Mouse (Mus musculus): ENCODE measurements at regions not wholly inside any gene's neighbourhood (a gene's known extent, or its start where the extent isn't known, plus 50 kb on each side); places are given as distances from the start of the nearest gene placed in this dataset.

GRCm38 (mm10) chr9:30235791-30236190, 191.1 kb upstream of the Snx19 start:
- no peak for DNase-seq
- Histone ChIP-seq H3K4me1 (ENCODE audit: control insufficient read depth, insufficient read depth, low read length) (no peaks in the 10 kb centered on the region), H3K27me3 (replicated peaks; ENCODE audit: control insufficient read depth, insufficient read depth, low read length) (no peaks in the 10 kb centered on the region), H3K4me3 (ENCODE audit: insufficient read depth, low read depth, low read length) (no peak overlapping the region), H3K36me3 (ENCODE audit: control insufficient read depth, insufficient read depth, low read length) (no peaks in the 10 kb centered on the region), H3K27ac (ENCODE audit: insufficient read depth, low read depth, low read length) (no peak overlapping the region)
- 62% methylated on average over 3 of the region's 3 CpGs for WGBS
- TF ChIP-seq CTCF (conservative IDR thresholded peaks at IDR 0.05; ENCODE audit: insufficient read depth, insufficient read length, low read depth, low read length), result no peak
- no peak for TF ChIP-seq POLR2A (IDR thresholded peaks at IDR 0.05; ENCODE audit: low read depth, low read length)

- no peak for DNase-seq
- Histone ChIP-seq H3K4me3 (ENCODE audit: insufficient read depth, low read depth, low read length) (no peak overlapping the region), H3K36me3 (ENCODE audit: control insufficient read depth, insufficient read depth, low read length) (no peaks in the 10 kb centered on the region), H3K27me3 (replicated peaks; ENCODE audit: control insufficient read depth, insufficient read depth, low read length) (no peaks in the 10 kb centered on the region), H3K4me1 (ENCODE audit: control insufficient read depth, insufficient read depth, low read length) (no peaks in the 10 kb centered on the region), H3K27ac (ENCODE audit: insufficient read depth, low read depth, low read length) (no peak overlapping the region)
- TF ChIP-seq CTCF (conservative IDR thresholded peaks at IDR 0.05; ENCODE audit: insufficient read depth, insufficient read length, low read depth, low read length), result no peak
- TF ChIP-seq POLR2A (IDR thresholded peaks at IDR 0.05; ENCODE audit: low read depth, low read length), result no peak
- WGBS, result 71% methylated on average over 5 of the region's 5 CpGs
Measured at GRCm38 (mm10) chr9:30242107-30242506, 184.8 kb upstream of the Snx19 start.

- no peaks in the 10 kb centered on the region for H3K36me3 ChIP-seq (ENCODE audit: control insufficient read depth, insufficient read depth, low read length)
- H3K27me3 ChIP-seq (replicated peaks; ENCODE audit: control insufficient read depth, insufficient read depth, low read length), result no peaks in the 10 kb centered on the region
- DNase-seq, result peak; percentile 49
- H3K27ac ChIP-seq (ENCODE audit: insufficient read depth, low read depth, low read length), result no peak overlapping the region
- WGBS, result 16% methylated on average over 11 of the region's 11 CpGs
- TF ChIP-seq POLR2A (IDR thresholded peaks at IDR 0.05; ENCODE audit: low read depth, low read length) (no peak), CTCF (conservative IDR thresholded peaks at IDR 0.05; ENCODE audit: insufficient read depth, insufficient read length, low read depth, low read length) (peak; percentile 74)
- no peaks in the 10 kb centered on the region for H3K4me1 ChIP-seq (ENCODE audit: control insufficient read depth, insufficient read depth, low read length)
- no peak overlapping the region for H3K4me3 ChIP-seq (ENCODE audit: insufficient read depth, low read depth, low read length)
Measured at GRCm38 (mm10) chr9:30264533-30265168, 162.3 kb upstream of the Snx19 start.

- Histone ChIP-seq H3K4me3 (ENCODE audit: insufficient read depth, low read depth, low read length) (no peak overlapping the region), H3K4me1 (ENCODE audit: control insufficient read depth, insufficient read depth, low read length) (no peaks in the 10 kb centered on the region), H3K36me3 (ENCODE audit: control insufficient read depth, insufficient read depth, low read length) (no peaks in the 10 kb centered on the region), H3K27me3 (replicated peaks; ENCODE audit: control insufficient read depth, insufficient read depth, low read length) (no peaks in the 10 kb centered on the region; the same call in 1 of the 2 replicates), H3K27ac (ENCODE audit: insufficient read depth, low read depth, low read length) (no peak overlapping the region)
- DNase-seq, result no peak
- TF ChIP-seq CTCF (conservative IDR thresholded peaks at IDR 0.05; ENCODE audit: insufficient read depth, insufficient read length, low read depth, low read length) (no peak), POLR2A (IDR thresholded peaks at IDR 0.05; ENCODE audit: low read depth, low read length) (no peak)
- WGBS, result 22% methylated on average over 5 of the region's 5 CpGs
Measured at GRCm38 (mm10) chr9:30271081-30271480, 155.8 kb upstream of the Snx19 start.

- WGBS, result 36% methylated on average over 4 of the region's 4 CpGs
Measured at GRCm38 (mm10) chr9:30273836-30274235, 153.1 kb upstream of the Snx19 start.

GRCm38 (mm10) chr9:30278231-30278630, 148.7 kb upstream of the Snx19 start:
- Histone ChIP-seq H3K4me3 (ENCODE audit: insufficient read depth, low read depth, low read length) (no peak overlapping the region), H3K4me1 (ENCODE audit: control insufficient read depth, insufficient read depth, low read length) (no peaks in the 10 kb centered on the region), H3K36me3 (ENCODE audit: control insufficient read depth, insufficient read depth, low read length) (no peaks in the 10 kb centered on the region), H3K27me3 (replicated peaks; ENCODE audit: control insufficient read depth, insufficient read depth, low read length) (no peaks in the 10 kb centered on the region), H3K27ac (ENCODE audit: insufficient read depth, low read depth, low read length) (no peak overlapping the region)
- TF ChIP-seq POLR2A (IDR thresholded peaks at IDR 0.05; ENCODE audit: low read depth, low read length) (no peak), CTCF (conservative IDR thresholded peaks at IDR 0.05; ENCODE audit: insufficient read depth, insufficient read length, low read depth, low read length) (no peak)
- DNase-seq, result no peak
- 76% methylated on average over 1 of the region's 1 CpGs for WGBS

More at GRCm38 (mm10) chr9:30273836-30274235, 153.1 kb upstream of the Snx19 start:
- no peaks in the 10 kb centered on the region for H3K4me1 ChIP-seq (ENCODE audit: control insufficient read depth, insufficient read depth, low read length)
- no peak overlapping the region for H3K4me3 ChIP-seq (ENCODE audit: insufficient read depth, low read depth, low read length)
- no peak for DNase-seq
- no peaks in the 10 kb centered on the region; the same call in 1 of the 2 replicates for H3K27me3 ChIP-seq (replicated peaks; ENCODE audit: control insufficient read depth, insufficient read depth, low read length)
- no peak overlapping the region for H3K27ac ChIP-seq (ENCODE audit: insufficient read depth, low read depth, low read length)
- no peaks in the 10 kb centered on the region for H3K36me3 ChIP-seq (ENCODE audit: control insufficient read depth, insufficient read depth, low read length)
- TF ChIP-seq CTCF (conservative IDR thresholded peaks at IDR 0.05; ENCODE audit: insufficient read depth, insufficient read length, low read depth, low read length), result no peak
- no peak for TF ChIP-seq POLR2A (IDR thresholded peaks at IDR 0.05; ENCODE audit: low read depth, low read length)

GRCm38 (mm10) chr9:30283080-30283770, 143.7 kb upstream of the Snx19 start:
- Histone ChIP-seq H3K4me3 (ENCODE audit: insufficient read depth, low read depth, low read length) (no peak overlapping the region), H3K27ac (ENCODE audit: insufficient read depth, low read depth, low read length) (no peak overlapping the region), H3K36me3 (ENCODE audit: control insufficient read depth, insufficient read depth, low read length) (no peaks in the 10 kb centered on the region), H3K27me3 (replicated peaks; ENCODE audit: control insufficient read depth, insufficient read depth, low read length) (no peaks in the 10 kb centered on the region), H3K4me1 (ENCODE audit: control insufficient read depth, insufficient read depth, low read length) (no peaks in the 10 kb centered on the region)
- TF ChIP-seq CTCF (conservative IDR thresholded peaks at IDR 0.05; ENCODE audit: insufficient read depth, insufficient read length, low read depth, low read length), result no peak
- TF ChIP-seq POLR2A (IDR thresholded peaks at IDR 0.05; ENCODE audit: low read depth, low read length), result no peak
- WGBS, result 92% methylated on average over 12 of the region's 12 CpGs
- no peak for DNase-seq

All from kidney, adult 2 months (tissue).